Mouse (Mus musculus) hindbrain, embryonic 14.5 days (tissue): Measurements from ENCODE around the gene Mrpl53. TPM values are rescaled to one million over a fixed set of nuclear protein-coding genes. Genes with fewer than 3 reads are reported as not detected.

Experiments
- ATAC-seq: fragments of 200-750 bp; cut with Nextera tagmentation; 2 replicates; pipeline ENCODE4 v1.8.0; 2017; ENCODE audit warnings: moderate number of reproducible peaks, mild to moderate bottlenecking, moderate TSS enrichment, moderate library complexity; ENCODE audit not compliant: low FRiP score
- DNase-seq: peaks from one replicate; pipeline ENCODE4 v3.0.0-alpha.2; 2015; ENCODE audit warnings: low spot score
- H3K27ac ChIP-seq: fragments of 300-500 bp; sonication (generic); 2 replicates; pipeline ENCODE4 v1.5.1; 2014; ENCODE audit warnings: mild to moderate bottlenecking, moderate library complexity
- H3K27me3 ChIP-seq: fragments of 300-500 bp; sonication (generic); 2 replicates; pipeline ENCODE4 v1.6.1; 2014; ENCODE audit warnings: mild to moderate bottlenecking, low read length, mixed read lengths; ENCODE audit not compliant: control insufficient read depth, insufficient read depth
- H3K36me3 ChIP-seq: fragments of 300-500 bp; sonication (generic); replicated peaks from 2 replicates; pipeline ENCODE4 v1.6.1; 2014; ENCODE audit not compliant: control insufficient read depth, insufficient read depth
- H3K4me1 ChIP-seq: fragments of 300-500 bp; sonication (generic); replicated peaks from 2 replicates; pipeline ENCODE4 v1.6.1; 2014; ENCODE audit warnings: antibody characterized with exemption, low read length, mixed read lengths; ENCODE audit not compliant: control insufficient read depth, insufficient read depth
- H3K4me2 ChIP-seq: fragments of 300-500 bp; sonication (generic); replicated peaks from 2 replicates; pipeline ENCODE4 v1.6.1; 2014; ENCODE audit warnings: mild to moderate bottlenecking, moderate library complexity
- H3K4me3 ChIP-seq: fragments of 300-500 bp; sonication (generic); replicated peaks from 2 replicates; pipeline ENCODE4 v1.5.1; 2014; ENCODE audit warnings: mild to moderate bottlenecking, low read length
- H3K9ac ChIP-seq: fragments of 300-500 bp; sonication (generic); 2 replicates; pipeline ENCODE4 v1.6.1; 2014
- H3K9me3 ChIP-seq: fragments of 300-500 bp; sonication (generic); 2 replicates; pipeline ENCODE4 v1.6.1; 2016; ENCODE audit warnings: low read length; ENCODE audit not compliant: control insufficient read depth
- WGBS: fragments of 180-500 bp; shearing (Covaris S2); extraction: QIAGEN DNeasy Blood & Tissue Kit; methylation state at CpG from one replicate; pipeline ENCODE4 v1.1.7; 2014; 5-methylcytosine and 5-hydroxymethylcytosine counted together
- polyA plus RNA-seq: library from polyadenylated mRNA; unstranded; fragments of >200 nt; fragmentation: Nextera tagmentation; extraction: Ambion mirVana; gene quantifications from 2 replicates; pipeline ENCODE4 v1.2.1, GENCODE M21; 2014

Mrpl53 gene
- polyA plus RNA-seq, 1 experiment from 2014 or later = 129 TPM

GRCm38 (mm10) chr6:83087205-83087925 is 21.5 kb upstream of the Mrpl53 start:
- H3K27ac ChIP-seq = no peak overlapping the region
- no peak overlapping the region for H3K9ac ChIP-seq
- peaks cover 84% of the 10 kb centered on the region for H3K27me3 ChIP-seq
- H3K4me3 ChIP-seq = no peak overlapping the region
- DNase-seq = no peak
- ATAC-seq = no peak
- H3K9me3 ChIP-seq = no peaks in the 10 kb centered on the region
- H3K4me2 ChIP-seq = peak overlapping the region; percentile 31
- H3K36me3 ChIP-seq = peaks cover 2% of the 10 kb centered on the region; the same call in 1 of the 2 replicates
- WGBS = under 1% methylated on average over 47 of the region's 47 CpGs
- H3K4me1 ChIP-seq = no peaks in the 10 kb centered on the region

GRCm38 (mm10) chr6:83087926-83088260 is 20.9 kb upstream of the Mrpl53 start:
- Histone ChIP-seq H3K4me1 (no peaks in the 10 kb centered on the region), H3K27ac (no peak overlapping the region), H3K4me3 (no peak overlapping the region), H3K9me3 (no peaks in the 10 kb centered on the region), H3K4me2 (no peak overlapping the region), H3K9ac (no peak overlapping the region), H3K27me3 (peaks cover 84% of the 10 kb centered on the region), H3K36me3 (no peaks in the 10 kb centered on the region)
- WGBS = 4% methylated on average over 9 of the region's 9 CpGs
- no peak for ATAC-seq
- DNase-seq = no peak

- Histone ChIP-seq H3K9ac (no peak overlapping the region), H3K4me3 (no peak overlapping the region), H3K9me3 (no peaks in the 10 kb centered on the region), H3K4me1 (no peaks in the 10 kb centered on the region), H3K36me3 (no peaks in the 10 kb centered on the region), H3K4me2 (no peak overlapping the region), H3K27ac (no peak overlapping the region), H3K27me3 (peaks cover 40% of the 10 kb centered on the region)
- DNase-seq = no peak
- no peak for ATAC-seq
- WGBS = 36% methylated on average over 6 of the region's 6 CpGs
These were observed 16.3 kb upstream of the Mrpl53 start for GRCm38 (mm10) chr6:83092416-83093127.

GRCm38 (mm10) chr6:83095968-83096367 is 12.9 kb upstream of the Mrpl53 start:
- H3K4me3 ChIP-seq = no peak overlapping the region
- H3K9ac ChIP-seq = no peak overlapping the region
- DNase-seq (no peak), ATAC-seq (no peak)
- peaks cover 8% of the 10 kb centered on the region; the same call in 1 of the 2 replicates for H3K27me3 ChIP-seq
- H3K4me1 ChIP-seq = no peaks in the 10 kb centered on the region
- H3K36me3 ChIP-seq = no peaks in the 10 kb centered on the region
- no peak overlapping the region for H3K27ac ChIP-seq
- WGBS = 49% methylated on average over 6 of the region's 6 CpGs
- no peaks in the 10 kb centered on the region for H3K9me3 ChIP-seq
- H3K4me2 ChIP-seq = no peak overlapping the region

GRCm38 (mm10) chr6:83098411-83098810 is 10.4 kb upstream of the Mrpl53 start:
- Histone ChIP-seq H3K4me1 (peaks cover 11% of the 10 kb centered on the region), H3K9me3 (no peaks in the 10 kb centered on the region), H3K27ac (no peak overlapping the region), H3K4me2 (no peak overlapping the region), H3K9ac (no peak overlapping the region), H3K27me3 (no peaks in the 10 kb centered on the region), H3K36me3 (no peaks in the 10 kb centered on the region), H3K4me3 (no peak overlapping the region)
- DNase-seq (no peak), ATAC-seq (no peak)
- WGBS = 59% methylated on average over 2 of the region's 2 CpGs

GRCm38 (mm10) chr6:83101316-83101687 is 7.5 kb upstream of the Mrpl53 start, which contains the start of the genes Ccdc142 and Gm42688:
Ccdc142 (plus strand) TSS chr6:83101601.
Gm42688 (plus strand) TSS chr6:83101617.
- Histone ChIP-seq H3K4me3 (peak within 1 kb of the TSS; percentile 53), H3K4me2 (peak within 1 kb of the TSS; percentile 95), H3K36me3 (peaks cover 3% of the 10 kb centered on the region; the same call in 1 of the 2 replicates), H3K9ac (peak within 1 kb of the TSS; percentile 75), H3K27me3 (no peaks in the 10 kb centered on the region), H3K4me1 (peaks cover 12% of the 10 kb centered on the region), H3K9me3 (no peaks in the 10 kb centered on the region), H3K27ac (peak within 1 kb of the TSS; percentile 63)
- WGBS = under 1% methylated on average over 25 of the region's 25 CpGs
- ATAC-seq (peak; percentile 88), DNase-seq (peak; percentile 85)

- DNase-seq (peak; percentile 58), ATAC-seq (peak; percentile 79)
- Histone ChIP-seq H3K9me3 (no peaks in the 10 kb centered on the region), H3K27ac (peak overlapping the region; percentile 63), H3K4me1 (peaks cover 12% of the 10 kb centered on the region), H3K9ac (peak overlapping the region; percentile 75), H3K27me3 (no peaks in the 10 kb centered on the region), H3K36me3 (peaks cover 7% of the 10 kb centered on the region), H3K4me2 (peak overlapping the region; percentile 95), H3K4me3 (peak overlapping the region; percentile 53)
- under 1% methylated on average over 73 of the region's 74 CpGs for WGBS
These were observed 6.9 kb upstream of the Mrpl53 start for GRCm38 (mm10) chr6:83101688-83102556.

GRCm38 (mm10) chr6:83103130-83103650 is 5.7 kb upstream of the Mrpl53 start:
- Histone ChIP-seq H3K4me2 (peak overlapping the region; percentile 95), H3K36me3 (peaks cover 18% of the 10 kb centered on the region), H3K4me3 (peak overlapping the region; percentile 53), H3K9me3 (no peaks in the 10 kb centered on the region), H3K27ac (no peak overlapping the region), H3K4me1 (peaks cover 18% of the 10 kb centered on the region), H3K9ac (peak overlapping the region; percentile 75), H3K27me3 (no peaks in the 10 kb centered on the region)
- WGBS = 51% methylated on average over 11 of the region's 11 CpGs
- DNase-seq = no peak
- no peak for ATAC-seq

- ATAC-seq (no peak), DNase-seq (no peak)
- Histone ChIP-seq H3K27me3 (no peaks in the 10 kb centered on the region), H3K4me2 (no peak overlapping the region), H3K9ac (no peak overlapping the region), H3K36me3 (peaks cover 18% of the 10 kb centered on the region), H3K9me3 (no peaks in the 10 kb centered on the region), H3K4me1 (peaks cover 24% of the 10 kb centered on the region), H3K4me3 (no peak overlapping the region), H3K27ac (no peak overlapping the region)
- 60% methylated on average over 4 of the region's 4 CpGs for WGBS
These were observed 4.7 kb upstream of the Mrpl53 start for GRCm38 (mm10) chr6:83104158-83104557.
